Mouse (Mus musculus): ENCODE measurements around the gene Teddm1b. TPM values are rescaled to one million over a fixed set of nuclear protein-coding genes. Genes with fewer than 3 reads are reported as not detected.

The Teddm1b gene
- polyA plus RNA-seq, 1 experiment from 2014 or later, result not detected

- Histone ChIP-seq H3K4me3 (ENCODE audit: control insufficient read depth in 1 of 2, insufficient read depth in 1 of 2, low read depth in 1 of 2, low read length in 2 of 2) (no peak overlapping the region), H3K27me3 (ENCODE audit: control insufficient read depth, insufficient read depth, low read length) (no peaks in the 10 kb centered on the region), H3K36me3 (ENCODE audit: control insufficient read depth, insufficient read depth, low read length) (peaks cover 67% of the 10 kb centered on the region), H3K9ac (ENCODE audit: low read length) (no peak overlapping the region), H3K27ac (replicated peaks in 1 of 2; ENCODE audit: control insufficient read depth in 1 of 2, insufficient read depth in 1 of 2, low read depth in 2 of 2, low read length in 2 of 2) (no peak overlapping the region), H3K4me2 (ENCODE audit: low read length) (no peak overlapping the region), H3K4me1 (ENCODE audit: control insufficient read depth in 2 of 2, insufficient read depth in 2 of 2, low read length in 2 of 2) (peaks cover 5 to 12% of the 10 kb centered on the region in 2 experiments; a peak in 3 of 4 replicates), H3K9me3 (ENCODE audit: control insufficient read depth, low read length) (no peaks in the 10 kb centered on the region)
- no peak for ATAC-seq (ENCODE audit: insufficient number of reproducible peaks, insufficient read depth, low FRiP score, low read depth)
- 96% methylated on average over 14 of the region's 14 CpGs for WGBS
These were observed 30.1 kb downstream of the Teddm1b start for GRCm38 (mm10) chr1:153904236-153904635.

DNA sequence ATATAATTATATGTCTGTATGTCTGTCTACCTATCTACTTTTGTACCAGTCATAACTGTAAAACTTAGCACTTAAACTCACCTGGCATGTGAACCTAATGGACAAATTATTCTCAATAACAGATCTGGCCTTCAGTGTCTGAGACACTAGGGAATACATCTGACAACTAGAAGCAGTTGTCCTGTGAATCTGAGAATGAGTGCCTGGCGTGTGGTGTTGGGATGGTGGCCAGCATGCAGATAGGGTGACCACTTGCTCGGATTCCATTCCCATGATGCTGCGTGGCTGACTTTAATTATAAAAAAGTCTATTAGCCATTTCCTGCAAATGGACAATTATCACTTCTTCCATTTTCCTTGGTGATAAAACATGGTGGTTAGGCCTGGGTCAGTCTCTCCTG, 31.7 kb downstream of the Teddm1b start:
- 80% methylated on average over 3 of the region's 3 CpGs for WGBS
- Histone ChIP-seq H3K27me3 (ENCODE audit: control insufficient read depth, insufficient read depth, low read length) (no peaks in the 10 kb centered on the region), H3K4me1 (ENCODE audit: control insufficient read depth in 2 of 2, insufficient read depth in 2 of 2, low read length in 2 of 2) (peaks cover 5 to 12% of the 10 kb centered on the region in 2 experiments; a peak in 3 of 4 replicates), H3K4me2 (ENCODE audit: low read length) (no peak overlapping the region), H3K36me3 (ENCODE audit: control insufficient read depth, insufficient read depth, low read length) (peaks cover 80% of the 10 kb centered on the region), H3K9ac (ENCODE audit: low read length) (no peak overlapping the region), H3K4me3 (ENCODE audit: control insufficient read depth in 1 of 2, insufficient read depth in 1 of 2, low read depth in 1 of 2, low read length in 2 of 2) (no peak overlapping the region), H3K27ac (replicated peaks in 1 of 2; ENCODE audit: control insufficient read depth in 1 of 2, insufficient read depth in 1 of 2, low read depth in 2 of 2, low read length in 2 of 2) (no peak overlapping the region), H3K9me3 (ENCODE audit: control insufficient read depth, low read length) (no peaks in the 10 kb centered on the region)
- no peak for ATAC-seq (ENCODE audit: insufficient number of reproducible peaks, insufficient read depth, low FRiP score, low read depth)

GRCm38 (mm10) chr1:153908208-153908607, 34.1 kb downstream of the Teddm1b start:
- 87% methylated on average over 6 of the region's 6 CpGs for WGBS
- H3K27me3 ChIP-seq (ENCODE audit: control insufficient read depth, insufficient read depth, low read length), result no peaks in the 10 kb centered on the region
- H3K9ac ChIP-seq (ENCODE audit: low read length), result no peak overlapping the region
- no peaks in the 10 kb centered on the region for H3K9me3 ChIP-seq (ENCODE audit: control insufficient read depth, low read length)
- H3K27ac ChIP-seq (replicated peaks in 1 of 2; ENCODE audit: control insufficient read depth in 1 of 2, insufficient read depth in 1 of 2, low read depth in 2 of 2, low read length in 2 of 2), result no peak overlapping the region
- no peak for ATAC-seq (ENCODE audit: insufficient number of reproducible peaks, insufficient read depth, low FRiP score, low read depth)
- no peaks in the 10 kb centered on the region for H3K4me1 ChIP-seq (ENCODE audit: control insufficient read depth in 2 of 2, insufficient read depth in 2 of 2, low read length in 2 of 2)
- H3K36me3 ChIP-seq (ENCODE audit: control insufficient read depth, insufficient read depth, low read length), result peaks cover 74% of the 10 kb centered on the region
- H3K4me3 ChIP-seq (ENCODE audit: control insufficient read depth in 1 of 2, insufficient read depth in 1 of 2, low read depth in 1 of 2, low read length in 2 of 2), result no peak overlapping the region
- H3K4me2 ChIP-seq (ENCODE audit: low read length), result no peak overlapping the region

- no peak for ATAC-seq (ENCODE audit: insufficient number of reproducible peaks, insufficient read depth, low FRiP score, low read depth)
- Histone ChIP-seq H3K9me3 (ENCODE audit: control insufficient read depth, low read length) (no peaks in the 10 kb centered on the region), H3K27ac (replicated peaks in 1 of 2; ENCODE audit: control insufficient read depth in 1 of 2, insufficient read depth in 1 of 2, low read depth in 2 of 2, low read length in 2 of 2) (no peak overlapping the region), H3K4me3 (ENCODE audit: control insufficient read depth in 1 of 2, insufficient read depth in 1 of 2, low read depth in 1 of 2, low read length in 2 of 2) (no peak overlapping the region), H3K27me3 (ENCODE audit: control insufficient read depth, insufficient read depth, low read length) (no peaks in the 10 kb centered on the region), H3K36me3 (ENCODE audit: control insufficient read depth, insufficient read depth, low read length) (peaks cover 69% of the 10 kb centered on the region), H3K9ac (ENCODE audit: low read length) (no peak overlapping the region), H3K4me1 (ENCODE audit: control insufficient read depth in 2 of 2, insufficient read depth in 2 of 2, low read length in 2 of 2) (no peaks in the 10 kb centered on the region), H3K4me2 (ENCODE audit: low read length) (no peak overlapping the region)
- WGBS, result over 99% methylated on average over 4 of the region's 4 CpGs
These were observed 34.6 kb downstream of the Teddm1b start for GRCm38 (mm10) chr1:153908741-153909140.

GRCm38 (mm10) chr1:153909213-153909962, 35.2 kb downstream of the Teddm1b start:
- H3K36me3 ChIP-seq (ENCODE audit: control insufficient read depth, insufficient read depth, low read length), result peaks cover 62% of the 10 kb centered on the region
- no peak overlapping the region for H3K9ac ChIP-seq (ENCODE audit: low read length)
- no peak overlapping the region for H3K27ac ChIP-seq (replicated peaks in 1 of 2; ENCODE audit: control insufficient read depth in 1 of 2, insufficient read depth in 1 of 2, low read depth in 2 of 2, low read length in 2 of 2)
- no peaks in the 10 kb centered on the region for H3K9me3 ChIP-seq (ENCODE audit: control insufficient read depth, low read length)
- no peak overlapping the region for H3K4me2 ChIP-seq (ENCODE audit: low read length)
- no peak for ATAC-seq (ENCODE audit: insufficient number of reproducible peaks, insufficient read depth, low FRiP score, low read depth)
- H3K27me3 ChIP-seq (ENCODE audit: control insufficient read depth, insufficient read depth, low read length), result no peaks in the 10 kb centered on the region
- H3K4me3 ChIP-seq (ENCODE audit: control insufficient read depth in 1 of 2, insufficient read depth in 1 of 2, low read depth in 1 of 2, low read length in 2 of 2), result no peak overlapping the region
- H3K4me1 ChIP-seq (ENCODE audit: control insufficient read depth in 2 of 2, insufficient read depth in 2 of 2, low read length in 2 of 2), result no peaks in the 10 kb centered on the region
- 75% methylated on average over 10 of the region's 10 CpGs for WGBS

GRCm38 (mm10) chr1:153909963-153910291, 35.8 kb downstream of the Teddm1b start:
- ATAC-seq (ENCODE audit: insufficient number of reproducible peaks, insufficient read depth, low FRiP score, low read depth), result no peak
- H3K9ac ChIP-seq (ENCODE audit: low read length), result no peak overlapping the region
- no peak overlapping the region for H3K27ac ChIP-seq (replicated peaks in 1 of 2; ENCODE audit: control insufficient read depth in 1 of 2, insufficient read depth in 1 of 2, low read depth in 2 of 2, low read length in 2 of 2)
- H3K27me3 ChIP-seq (ENCODE audit: control insufficient read depth, insufficient read depth, low read length), result no peaks in the 10 kb centered on the region
- H3K4me1 ChIP-seq (ENCODE audit: control insufficient read depth in 2 of 2, insufficient read depth in 2 of 2, low read length in 2 of 2), result no peaks in the 10 kb centered on the region
- no peaks in the 10 kb centered on the region for H3K9me3 ChIP-seq (ENCODE audit: control insufficient read depth, low read length)
- H3K4me3 ChIP-seq (ENCODE audit: control insufficient read depth in 1 of 2, insufficient read depth in 1 of 2, low read depth in 1 of 2, low read length in 2 of 2), result no peak overlapping the region
- H3K4me2 ChIP-seq (ENCODE audit: low read length), result no peak overlapping the region
- 77% methylated on average over 9 of the region's 9 CpGs for WGBS
- peaks cover 57% of the 10 kb centered on the region for H3K36me3 ChIP-seq (ENCODE audit: control insufficient read depth, insufficient read depth, low read length)

- no peak overlapping the region for H3K9ac ChIP-seq (ENCODE audit: low read length)
- H3K36me3 ChIP-seq (ENCODE audit: control insufficient read depth, insufficient read depth, low read length), result peaks cover 52% of the 10 kb centered on the region
- no peaks in the 10 kb centered on the region for H3K27me3 ChIP-seq (ENCODE audit: control insufficient read depth, insufficient read depth, low read length)
- no peak for ATAC-seq (ENCODE audit: insufficient number of reproducible peaks, insufficient read depth, low FRiP score, low read depth)
- no peak overlapping the region for H3K4me3 ChIP-seq (ENCODE audit: control insufficient read depth in 1 of 2, insufficient read depth in 1 of 2, low read depth in 1 of 2, low read length in 2 of 2)
- H3K4me1 ChIP-seq (ENCODE audit: control insufficient read depth in 2 of 2, insufficient read depth in 2 of 2, low read length in 2 of 2), result no peaks in the 10 kb centered on the region
- no peak overlapping the region for H3K27ac ChIP-seq (replicated peaks in 1 of 2; ENCODE audit: control insufficient read depth in 1 of 2, insufficient read depth in 1 of 2, low read depth in 2 of 2, low read length in 2 of 2)
- no peak overlapping the region for H3K4me2 ChIP-seq (ENCODE audit: low read length)
- H3K9me3 ChIP-seq (ENCODE audit: control insufficient read depth, low read length), result no peaks in the 10 kb centered on the region
- WGBS, result 84% methylated on average over 5 of the region's 5 CpGs
These were observed 36.3 kb downstream of the Teddm1b start for GRCm38 (mm10) chr1:153910423-153910822.

DNA sequence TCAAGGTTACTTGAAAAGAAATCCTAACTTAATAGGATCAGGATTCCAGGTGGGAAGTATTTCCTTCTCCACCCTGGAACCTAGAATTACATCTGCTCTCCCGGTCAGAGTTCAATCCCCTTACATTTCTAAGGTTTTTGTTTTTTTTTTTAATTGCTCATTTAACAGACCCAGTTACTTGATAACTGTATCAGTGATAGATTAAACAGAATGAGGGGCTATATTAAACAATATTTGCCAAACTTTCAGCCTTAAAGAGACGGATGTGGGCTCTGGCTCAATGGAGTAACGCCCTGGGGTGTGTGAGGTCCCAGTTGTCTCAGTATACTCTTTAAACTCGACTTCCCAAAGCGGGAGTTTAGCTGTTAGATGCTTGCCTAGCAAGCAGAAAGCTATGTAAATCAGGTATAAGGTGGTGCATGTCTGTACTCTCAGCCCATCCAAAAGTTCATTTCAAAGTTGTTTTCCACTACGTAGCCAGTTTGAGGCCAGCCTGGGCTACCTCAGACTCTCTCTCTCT, 37.2 kb downstream of the Teddm1b start:
- no peak overlapping the region for H3K9ac ChIP-seq (ENCODE audit: low read length)
- H3K36me3 ChIP-seq (ENCODE audit: control insufficient read depth, insufficient read depth, low read length), result peaks cover 43% of the 10 kb centered on the region
- no peak overlapping the region for H3K4me3 ChIP-seq (ENCODE audit: control insufficient read depth in 1 of 2, insufficient read depth in 1 of 2, low read depth in 1 of 2, low read length in 2 of 2)
- no peak for ATAC-seq (ENCODE audit: insufficient number of reproducible peaks, insufficient read depth, low FRiP score, low read depth)
- H3K4me2 ChIP-seq (ENCODE audit: low read length), result no peak overlapping the region
- H3K4me1 ChIP-seq (ENCODE audit: control insufficient read depth in 2 of 2, insufficient read depth in 2 of 2, low read length in 2 of 2), result no peaks in the 10 kb centered on the region
- 85% methylated on average over 6 of the region's 6 CpGs for WGBS
- no peaks in the 10 kb centered on the region for H3K27me3 ChIP-seq (ENCODE audit: control insufficient read depth, insufficient read depth, low read length)
- no peak overlapping the region for H3K27ac ChIP-seq (replicated peaks in 1 of 2; ENCODE audit: control insufficient read depth in 1 of 2, insufficient read depth in 1 of 2, low read depth in 2 of 2, low read length in 2 of 2)
- H3K9me3 ChIP-seq (ENCODE audit: control insufficient read depth, low read length), result no peaks in the 10 kb centered on the region
